Mouse (Mus musculus) gastrocnemius, adult 8-10 months (tissue): Measurements from ENCODE around the gene Fignl1. TPM values are rescaled to one million over a fixed set of nuclear protein-coding genes. Genes with fewer than 3 reads are reported as not detected.
A peak's percentile ranks its signal among the peaks of the same experiment; 100 is the strongest.

Source experiments
- DNase-seq, 2 experiments: peaks; one replicate each; pipeline ENCODE4 v3.0.0; 2022; ENCODE audit warnings: low spot score in 2 of 2
- total RNA-seq, 4 experiments: library from RNA; stranded (reverse); gene quantifications; 2 replicates each; pipeline ENCODE4 v1.2.4; 2022

The Fignl1 gene
- total RNA-seq, 4 experiments from 2014 or later: 0.19 to 0.88 (median 0.29) TPM

DNA sequence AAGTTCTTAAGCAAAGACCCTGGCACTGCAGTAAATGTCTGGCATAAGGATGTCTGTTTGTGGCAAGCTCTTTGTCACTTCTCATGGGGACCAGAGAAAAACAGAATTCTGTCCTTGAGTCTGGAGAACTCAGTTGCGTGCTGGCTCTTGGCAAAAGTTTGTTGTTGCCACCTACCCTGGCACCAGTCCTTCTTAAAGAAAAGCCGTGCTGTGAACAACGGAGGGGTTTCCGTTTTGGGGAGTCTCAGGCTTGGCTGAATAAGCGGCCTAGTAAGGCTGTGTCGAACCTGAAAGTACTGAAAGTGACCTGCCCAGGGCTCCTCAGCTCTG is 24.0 kb upstream of the Fignl1 start:
- DNase-seq: no peak

DNA sequence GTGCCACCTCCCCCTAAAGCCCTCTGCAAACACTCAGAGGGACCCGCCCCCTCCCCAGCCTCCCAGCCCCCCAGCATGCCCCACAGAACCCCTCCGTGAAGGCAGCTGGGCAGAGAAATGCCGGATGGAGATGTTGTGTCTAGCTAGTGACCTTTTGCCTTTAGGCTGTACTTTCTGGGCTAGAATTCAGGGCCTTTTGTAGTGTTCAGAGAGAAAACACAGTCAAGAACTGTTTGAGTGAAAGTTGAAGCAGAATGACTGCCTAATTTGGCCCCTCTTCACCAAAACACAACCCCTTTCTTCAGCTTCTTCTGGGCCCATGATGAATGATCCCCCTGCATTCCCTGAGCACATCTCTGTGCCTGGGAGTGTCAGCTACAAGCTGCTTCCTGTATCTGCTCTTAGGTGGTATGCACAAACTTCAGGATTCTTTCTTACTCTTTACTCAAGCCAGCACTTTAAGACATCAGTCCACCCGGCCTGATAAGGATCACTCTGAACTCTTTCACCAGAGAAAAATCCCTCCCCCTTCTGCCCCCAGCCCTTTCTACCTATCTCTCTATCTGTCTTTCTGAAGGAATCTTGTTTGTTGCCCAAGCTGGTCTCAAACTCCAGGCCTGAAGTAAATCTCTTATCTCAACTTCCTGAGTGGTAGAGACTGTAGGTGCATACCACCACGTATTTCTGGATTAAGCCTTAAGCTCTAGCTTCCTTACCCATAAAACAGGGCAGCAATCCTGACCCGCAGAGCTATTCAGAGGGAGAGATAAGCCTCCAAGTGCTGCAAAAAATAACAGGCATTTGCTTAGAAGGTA is 23.4 kb upstream of the Fignl1 start:
- DNase-seq: no peak

DNA sequence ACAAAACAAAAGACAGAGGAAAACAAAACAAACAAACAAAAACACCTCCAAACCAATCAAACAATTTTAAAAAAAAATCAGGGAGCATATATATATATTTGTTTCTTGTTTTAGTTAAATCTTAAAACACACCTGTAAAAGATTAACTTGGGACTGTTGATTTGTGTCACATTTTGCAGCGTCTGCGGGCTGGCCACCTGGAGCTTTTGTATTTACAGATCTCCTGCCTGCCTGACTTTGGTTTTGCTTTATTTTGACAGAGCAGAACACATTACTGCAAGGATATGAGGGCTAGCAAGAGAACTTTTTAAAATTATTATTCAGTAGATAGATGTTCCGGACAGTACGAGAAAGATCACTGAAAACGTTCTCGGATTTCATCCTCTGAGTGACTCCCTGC is 22.8 kb upstream of the Fignl1 start:
- no peak for DNase-seq

DNA sequence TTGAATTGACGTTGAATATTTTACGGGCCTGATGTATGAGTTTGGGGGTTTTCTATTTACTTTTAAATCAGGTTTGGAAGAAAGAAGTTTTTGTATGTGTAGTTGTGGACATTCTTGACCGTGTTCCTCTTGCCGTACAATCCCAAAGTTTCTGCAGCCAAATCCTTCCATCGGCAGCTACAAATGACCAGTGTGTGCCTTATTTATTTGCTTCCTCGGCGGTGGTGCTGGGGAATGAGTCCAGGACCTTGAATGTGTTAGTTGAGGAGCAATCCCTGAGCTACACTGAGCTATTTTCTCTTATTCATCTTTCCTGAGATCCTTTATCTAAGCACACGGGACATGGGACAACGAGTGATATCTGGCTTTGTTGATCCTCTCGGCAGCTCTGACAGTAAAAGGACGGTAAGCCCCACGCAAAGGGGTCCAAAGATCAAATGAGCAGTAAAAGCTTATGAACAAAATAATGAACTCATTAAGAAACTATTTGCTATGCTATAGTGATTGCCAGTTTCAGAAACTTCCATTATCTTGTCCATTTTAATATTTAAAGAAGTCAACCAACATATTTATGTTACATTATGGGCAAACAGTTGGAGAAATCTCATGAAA is 22.2 kb upstream of the Fignl1 start:
- DNase-seq: no peak

DNA sequence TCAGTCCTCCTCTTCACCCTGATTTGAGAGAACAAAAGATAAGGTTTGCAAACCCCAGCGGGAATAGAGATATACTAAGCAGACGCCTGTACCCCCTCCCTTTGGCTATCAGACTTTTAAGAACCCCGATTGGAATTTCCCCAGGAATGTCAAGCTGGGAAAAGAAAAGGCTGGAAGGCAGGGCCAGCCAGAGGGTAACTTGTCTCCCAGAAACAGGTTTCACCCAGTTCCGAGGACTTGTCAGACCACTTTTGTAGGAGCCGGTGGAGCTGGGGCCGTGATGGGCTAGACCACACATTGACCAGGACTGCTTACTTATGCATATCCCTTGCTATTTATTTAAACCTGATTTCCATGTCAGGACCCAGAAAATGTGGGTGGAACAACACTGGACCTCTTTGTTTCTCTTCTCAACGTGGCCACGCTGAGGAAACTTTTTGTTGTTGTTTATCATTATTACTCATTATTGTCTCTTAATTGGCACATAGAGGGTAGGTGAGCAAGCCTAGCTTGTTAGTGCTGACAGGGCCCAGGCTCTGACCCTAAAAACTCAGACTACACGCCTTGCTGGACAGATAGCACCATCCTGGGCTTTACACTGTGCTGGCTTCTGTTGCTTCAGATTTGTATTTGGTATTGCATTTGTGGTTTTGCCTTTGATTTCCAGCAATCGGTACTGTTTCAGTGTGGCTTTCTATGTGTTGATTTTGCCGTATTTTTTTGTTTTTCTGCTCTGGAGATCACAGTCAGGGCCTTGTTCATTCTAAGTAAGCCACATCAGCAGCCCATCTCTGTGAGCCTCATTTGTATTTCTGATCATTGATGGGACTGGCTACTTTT is 20.6 kb upstream of the Fignl1 start:
- DNase-seq: no peak

DNA sequence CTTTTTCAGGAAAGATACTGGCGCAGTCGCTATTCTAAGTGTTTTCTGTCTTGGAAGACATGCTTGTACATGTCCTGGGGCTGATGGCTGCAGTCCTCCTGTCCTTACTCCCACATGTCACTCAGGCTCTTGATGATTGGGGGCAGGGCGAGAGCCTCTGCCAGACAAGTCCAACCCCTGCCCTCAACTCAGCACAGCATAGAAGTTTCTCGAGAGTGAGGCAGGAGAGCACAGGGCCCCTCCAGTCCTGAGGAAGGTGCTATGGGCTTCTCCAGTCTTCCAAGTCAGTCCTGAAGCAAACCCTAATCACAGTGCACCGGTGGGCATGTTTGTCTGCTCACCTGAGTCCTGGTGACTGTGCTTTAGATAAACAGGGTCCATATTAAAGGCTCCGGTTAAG is 20.0 kb upstream of the Fignl1 start:
- DNase-seq: no peak

DNA sequence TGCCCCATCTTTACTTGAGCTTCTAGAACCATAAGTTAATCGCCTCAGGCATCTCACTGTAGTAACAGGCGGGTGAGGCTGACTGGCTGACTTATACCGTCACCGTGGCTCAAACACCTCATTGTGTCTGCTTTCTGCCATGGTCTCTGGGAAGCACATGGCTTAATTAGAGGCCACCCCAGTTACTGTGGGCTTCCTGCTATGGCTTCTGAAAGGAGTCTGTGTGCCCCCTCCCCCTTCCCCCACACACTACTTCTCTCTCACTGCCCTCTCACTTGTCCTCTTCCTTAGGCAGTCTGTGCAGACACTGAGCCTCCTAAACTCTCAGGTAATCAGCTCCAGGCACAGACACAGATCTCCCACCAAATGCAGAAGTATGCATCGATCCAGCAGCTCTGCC is 19.5 kb upstream of the Fignl1 start:
- no peak for DNase-seq

DNA sequence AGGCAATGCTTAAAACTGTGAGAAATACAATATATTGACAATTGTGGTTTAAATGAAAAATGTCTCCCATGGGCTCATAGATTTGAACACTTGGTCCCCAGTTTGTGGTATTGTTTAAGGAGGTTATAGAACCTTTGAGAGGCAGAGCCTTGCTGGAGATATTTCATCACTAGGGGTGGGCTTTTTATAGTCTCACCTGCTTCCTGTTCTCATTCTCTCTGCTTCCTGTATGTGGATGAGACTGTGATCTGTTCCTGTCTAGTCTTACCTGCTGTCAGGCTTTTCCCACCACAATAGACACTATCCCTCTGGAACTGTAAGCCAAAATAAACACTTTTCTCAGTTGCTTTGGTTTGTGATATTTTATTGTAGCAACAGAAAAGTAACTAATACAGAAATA is 17.7 kb upstream of the Fignl1 start:
- no peak for DNase-seq

DNA sequence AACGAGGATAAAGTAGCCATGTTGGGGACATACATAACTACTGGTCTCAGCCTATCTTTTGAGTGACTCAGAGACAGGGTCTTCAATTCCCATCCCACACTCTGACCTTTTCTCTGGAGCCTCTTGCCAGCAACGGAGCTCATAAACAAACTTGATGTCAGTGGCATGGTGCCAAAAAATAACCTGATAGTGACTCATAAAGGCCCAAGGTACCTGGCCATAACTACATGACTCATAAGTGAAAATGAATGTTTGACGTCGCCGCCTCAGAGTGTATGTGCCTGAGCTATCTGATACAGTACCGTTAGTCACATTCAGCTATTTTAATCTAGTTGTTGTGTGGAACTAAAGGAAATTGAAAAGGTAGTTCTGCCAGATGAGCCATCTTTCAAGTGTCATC is 16.9 kb upstream of the Fignl1 start:
- no peak for DNase-seq

DNA sequence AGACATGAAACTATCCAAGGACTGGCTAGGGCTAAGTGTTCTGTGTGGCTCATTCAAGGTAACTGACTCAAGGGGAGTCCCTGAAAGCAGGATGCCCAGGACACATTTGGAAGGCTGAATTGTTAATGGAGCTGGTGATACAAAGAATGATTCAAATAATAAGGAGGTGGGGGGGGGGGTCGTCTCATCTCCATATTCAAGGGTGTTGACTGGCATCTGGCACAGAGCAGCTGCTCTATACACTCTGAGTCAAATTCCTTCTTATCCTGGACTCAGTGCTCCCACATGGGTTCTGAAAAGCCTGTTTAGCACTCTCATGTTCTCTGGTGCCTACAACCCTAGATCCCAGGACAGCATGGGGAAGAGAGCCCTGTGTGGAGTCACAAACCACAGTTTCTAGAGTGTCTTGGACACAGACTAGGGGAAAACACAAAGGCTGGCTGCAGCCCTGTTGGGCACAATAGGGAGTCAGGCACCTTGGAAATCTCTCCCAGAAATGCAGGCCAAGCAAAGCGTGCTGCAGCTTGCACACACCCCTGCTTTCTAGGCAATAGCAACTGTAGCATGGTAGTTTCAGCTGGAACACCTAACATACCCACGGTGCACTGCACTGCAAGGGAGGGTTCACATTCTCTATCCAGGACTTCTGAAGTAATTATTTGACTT is 16.3 kb upstream of the Fignl1 start:
- DNase-seq: no peak

DNA sequence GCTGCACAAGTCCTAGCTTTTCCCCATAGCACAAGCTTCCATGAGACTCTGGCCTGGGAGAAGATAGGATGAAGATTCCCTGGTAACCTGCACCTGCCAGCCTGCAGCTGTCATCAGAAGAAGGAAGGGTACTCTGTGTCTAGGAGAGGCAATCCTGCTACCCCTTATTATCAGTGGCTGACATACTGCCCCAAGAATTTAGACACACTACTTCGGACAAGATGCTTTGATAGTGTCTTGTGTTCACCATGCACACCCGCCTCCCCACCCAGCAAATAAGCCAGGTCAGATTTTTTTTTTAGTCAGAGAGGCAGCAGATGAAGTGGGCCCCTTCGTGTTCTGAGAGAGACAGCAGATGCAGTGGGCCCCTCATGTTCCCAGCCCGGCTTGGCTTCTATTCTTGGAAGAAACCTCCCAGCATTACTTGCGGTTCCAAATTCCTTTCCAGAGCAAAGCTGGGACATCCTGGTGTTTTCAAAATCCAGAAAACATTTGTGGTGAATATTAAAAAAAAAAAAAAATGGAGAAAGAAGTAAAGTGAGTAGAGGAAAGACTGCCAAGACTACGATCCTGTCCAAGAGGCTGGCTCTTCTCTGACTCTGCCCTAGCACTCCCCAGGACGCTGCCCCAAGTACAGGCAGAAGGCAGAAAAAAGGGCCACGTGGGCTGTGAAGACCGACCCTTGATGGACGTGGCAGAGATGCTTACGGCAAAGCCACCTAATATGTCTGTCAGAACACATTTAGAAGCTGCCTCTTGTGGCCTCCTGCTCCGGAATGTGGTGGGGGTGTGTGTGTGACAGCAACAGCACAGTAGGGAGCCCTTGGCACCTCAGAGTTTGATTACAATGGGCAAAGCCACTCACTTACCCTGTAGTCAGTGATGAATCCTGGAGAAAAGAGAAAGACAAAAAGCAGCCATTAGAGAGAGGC is 15.5 kb upstream of the Fignl1 start:
- DNase-seq: no peak

DNA sequence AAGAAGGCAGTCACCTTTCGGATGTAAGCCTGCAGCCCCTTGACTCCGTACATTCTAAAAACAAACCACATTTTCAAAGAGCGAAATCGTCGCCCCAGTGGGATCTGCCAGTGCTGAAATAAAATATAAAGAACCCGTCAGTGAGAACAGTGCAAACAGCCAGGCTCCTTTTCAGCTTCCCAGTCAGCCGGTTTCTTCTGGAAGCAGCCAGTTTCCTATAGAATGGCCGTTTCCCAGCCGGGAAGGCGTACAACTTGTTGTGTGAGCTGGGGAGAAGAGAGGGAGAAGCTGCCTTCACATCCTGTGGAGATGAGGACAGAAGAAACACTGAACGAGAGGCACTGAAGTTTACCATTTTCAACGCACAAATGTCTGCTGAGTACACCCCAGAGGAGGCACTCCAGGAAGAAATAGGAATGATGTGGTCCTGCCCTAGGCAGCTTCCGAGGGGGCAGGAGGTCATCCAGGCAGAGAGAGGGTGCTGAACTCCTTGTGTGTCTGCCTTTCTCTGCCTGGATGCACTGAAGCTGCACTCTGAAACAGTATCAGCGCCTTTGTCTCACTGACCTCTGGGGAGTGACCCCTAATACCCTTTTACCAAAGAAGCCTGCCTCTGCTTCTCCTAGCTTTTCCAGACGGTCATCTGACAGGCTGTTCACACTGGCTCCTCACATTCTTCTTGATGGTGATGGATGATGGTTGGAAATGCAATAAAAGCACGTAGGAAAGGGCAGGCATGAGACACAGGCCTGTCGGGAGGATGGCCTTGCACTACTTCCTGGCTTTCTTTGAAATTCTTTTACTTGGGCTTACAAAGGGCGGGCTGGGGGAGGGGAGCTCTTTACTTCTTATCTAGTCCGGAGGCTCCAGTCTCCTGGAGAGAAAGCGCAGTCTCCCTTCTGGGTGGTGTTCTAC is 13.7 kb upstream of the Fignl1 start:
- DNase-seq: no peak

DNA sequence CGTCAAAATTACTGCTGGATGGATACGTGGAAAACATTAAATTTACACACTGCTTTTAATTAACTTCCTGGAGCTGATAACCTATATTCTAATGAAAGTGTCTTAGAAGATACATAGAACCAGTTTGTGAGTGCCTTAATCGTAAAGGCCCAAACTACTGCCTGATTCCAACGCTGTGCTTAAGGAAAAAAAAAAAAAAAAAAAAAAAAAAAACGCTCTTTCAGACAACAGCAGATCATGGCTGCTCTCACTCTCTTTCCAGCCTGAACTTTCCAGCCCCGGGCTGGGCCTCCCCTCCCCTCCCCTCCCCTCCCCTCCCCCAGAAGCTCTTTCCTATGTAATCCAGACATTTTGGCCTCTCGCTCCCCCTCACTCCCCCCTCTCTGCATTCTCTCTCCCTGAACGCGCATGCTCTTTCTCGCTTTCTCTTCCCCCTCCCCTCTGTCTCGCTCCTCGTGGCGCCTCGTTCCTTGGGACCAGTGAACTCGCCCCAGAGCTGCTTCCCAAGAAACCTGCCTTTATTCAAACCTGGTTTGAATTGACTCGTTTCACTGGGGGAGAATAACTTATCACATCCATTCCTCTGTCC is 12.7 kb upstream of the Fignl1 start:
- DNase-seq: no peak

DNA sequence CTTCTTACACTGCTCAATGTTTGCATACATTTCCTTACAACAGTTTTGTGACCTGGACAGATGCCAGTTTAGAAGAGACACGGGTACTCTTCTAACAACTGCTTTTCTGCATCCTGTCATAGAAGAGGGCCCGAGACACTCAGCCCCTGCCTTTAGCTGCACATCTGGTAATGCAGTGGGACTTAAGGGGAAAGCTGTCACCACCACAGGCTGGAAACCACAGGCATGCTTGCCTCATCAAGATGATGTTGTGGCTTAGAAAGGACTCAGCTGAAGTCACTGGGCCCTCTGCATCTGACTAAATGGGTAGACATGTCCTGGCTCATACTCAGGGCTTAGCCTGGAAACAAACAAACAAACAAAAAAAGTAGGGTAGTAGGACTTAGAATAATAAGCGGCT is 12.0 kb upstream of the Fignl1 start:
- no peak for DNase-seq

DNA sequence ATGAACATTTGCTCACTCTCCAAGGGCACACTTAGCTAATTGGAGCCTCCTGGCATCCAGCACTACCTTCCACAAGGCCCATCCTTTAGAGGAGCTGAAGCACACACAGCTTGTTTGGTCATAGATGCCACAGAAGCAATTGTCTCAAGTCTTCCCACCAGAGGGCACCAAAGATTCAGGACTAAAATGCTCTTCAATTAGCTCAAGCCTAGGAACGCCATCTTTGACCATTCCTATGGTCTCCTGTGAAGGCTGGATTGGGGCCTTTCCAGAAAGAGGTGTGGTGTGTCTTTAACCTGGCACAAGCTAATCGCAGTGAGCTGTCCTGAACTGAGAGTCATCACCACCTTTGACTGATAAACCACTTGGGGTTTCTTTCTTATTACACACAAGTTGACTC is 11.5 kb upstream of the Fignl1 start:
- DNase-seq: peak; percentile 67 to 77

DNA sequence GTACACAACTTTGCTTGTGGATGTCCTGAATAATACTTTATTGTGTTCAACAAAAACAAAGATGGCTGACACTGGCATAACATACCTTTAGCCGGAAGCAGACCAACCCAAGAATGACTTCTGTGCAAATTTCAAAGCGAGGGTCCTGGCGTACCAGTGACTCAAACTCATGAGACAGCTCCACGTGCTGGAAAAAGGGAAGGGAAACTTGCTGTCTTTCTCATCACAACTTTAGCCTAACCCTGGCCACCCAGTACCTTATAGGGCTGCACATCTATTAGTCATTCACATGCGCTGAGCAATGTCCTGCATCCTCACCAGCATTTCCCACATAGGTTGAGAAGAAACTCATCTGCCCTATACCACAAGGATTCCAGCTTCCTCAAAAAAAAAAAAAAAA is 10.4 kb upstream of the Fignl1 start:
- no peak for DNase-seq

DNA sequence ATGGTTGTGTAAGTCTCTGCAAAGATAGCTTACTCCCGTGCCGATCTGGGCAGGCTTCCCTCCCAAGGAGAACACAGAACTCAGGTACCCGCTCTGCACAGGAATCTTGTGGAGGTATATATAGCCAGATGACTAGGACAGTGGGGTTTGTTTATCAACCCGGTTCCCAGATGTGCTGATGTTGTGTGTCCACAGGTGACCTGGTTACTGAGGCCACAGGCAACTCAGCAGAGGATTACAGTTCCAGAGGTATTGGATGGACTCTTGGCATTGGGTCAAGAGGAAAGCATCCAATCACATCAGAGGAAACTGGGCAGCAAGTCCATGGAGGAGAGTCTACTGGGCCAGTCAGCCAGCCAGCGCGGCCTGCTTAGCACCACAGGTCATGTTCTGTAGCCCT is 10.0 kb upstream of the Fignl1 start:
- peak; percentile 69 to 73 for DNase-seq

DNA sequence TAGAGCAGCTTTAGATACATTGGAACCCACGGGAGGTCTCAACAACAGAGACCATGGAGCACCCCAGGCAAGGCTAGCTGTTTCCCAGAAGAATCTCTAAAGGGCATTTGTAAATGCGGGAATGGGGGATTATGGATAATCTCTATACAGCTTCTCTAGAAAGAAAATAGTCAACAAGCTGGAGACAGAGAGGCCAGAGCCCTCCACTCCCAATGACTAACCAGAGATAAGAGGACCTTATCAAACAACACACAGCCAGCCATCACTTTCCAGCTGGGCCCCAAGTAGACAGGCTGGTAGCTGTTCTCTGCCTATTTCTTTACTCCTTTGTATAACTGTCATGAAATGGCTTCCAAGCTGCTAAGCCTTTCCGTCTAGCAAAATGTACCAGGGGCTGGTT is 7.0 kb upstream of the Fignl1 start:
- DNase-seq: no peak

DNA sequence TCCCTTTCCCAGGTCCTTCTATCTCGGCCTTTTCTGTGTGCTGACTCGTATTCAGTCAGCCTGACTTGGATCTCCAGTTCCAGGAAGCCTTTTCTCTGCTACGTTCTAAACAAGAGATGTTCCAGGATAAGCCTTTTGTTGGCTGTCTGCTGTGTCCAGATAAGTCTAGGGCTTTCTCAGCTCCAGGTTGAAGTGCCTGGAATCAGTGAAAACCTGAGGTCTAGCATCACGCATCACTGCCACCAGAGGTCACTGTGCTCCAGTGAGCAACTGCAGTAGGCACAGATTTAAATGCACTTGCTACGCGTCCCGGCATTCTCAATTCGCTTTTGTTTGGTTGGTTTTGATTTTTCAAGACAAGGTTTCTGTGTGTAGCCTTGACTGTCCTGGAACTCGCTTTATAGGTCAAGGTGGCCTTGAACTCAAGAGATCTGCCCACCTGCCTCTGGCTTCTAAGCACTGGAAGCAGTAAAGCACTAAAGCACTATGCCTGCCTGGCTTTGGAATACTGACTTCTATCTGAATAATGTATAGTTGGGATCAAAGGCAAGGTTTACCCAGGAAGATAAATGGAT is 3.2 kb upstream of the Fignl1 start:
- DNase-seq: peak; percentile 48 to 54
